Mouse (Mus musculus) kidney, adult 10 weeks (tissue): ENCODE results near the gene Vrk1. TPM values are rescaled to one million over a fixed set of nuclear protein-coding genes. Genes with fewer than 3 reads are reported as not detected.

ENCODE experiments used
- polyA plus RNA-seq: library from polyadenylated mRNA; stranded (reverse); fragments of 350-450 nt; fragmentation: Illumina TruSeq; extraction: RNeasy Lipid Tissue Mini Kit (QIAGEN cat#74804); gene quantifications from one replicate; pipeline ENCODE4 v1.2.3, GENCODE M21; 2014; ENCODE audit warnings: low read depth, low replicate concordance

The Vrk1 gene
- polyA plus RNA-seq: 12.4 TPM

DNA sequence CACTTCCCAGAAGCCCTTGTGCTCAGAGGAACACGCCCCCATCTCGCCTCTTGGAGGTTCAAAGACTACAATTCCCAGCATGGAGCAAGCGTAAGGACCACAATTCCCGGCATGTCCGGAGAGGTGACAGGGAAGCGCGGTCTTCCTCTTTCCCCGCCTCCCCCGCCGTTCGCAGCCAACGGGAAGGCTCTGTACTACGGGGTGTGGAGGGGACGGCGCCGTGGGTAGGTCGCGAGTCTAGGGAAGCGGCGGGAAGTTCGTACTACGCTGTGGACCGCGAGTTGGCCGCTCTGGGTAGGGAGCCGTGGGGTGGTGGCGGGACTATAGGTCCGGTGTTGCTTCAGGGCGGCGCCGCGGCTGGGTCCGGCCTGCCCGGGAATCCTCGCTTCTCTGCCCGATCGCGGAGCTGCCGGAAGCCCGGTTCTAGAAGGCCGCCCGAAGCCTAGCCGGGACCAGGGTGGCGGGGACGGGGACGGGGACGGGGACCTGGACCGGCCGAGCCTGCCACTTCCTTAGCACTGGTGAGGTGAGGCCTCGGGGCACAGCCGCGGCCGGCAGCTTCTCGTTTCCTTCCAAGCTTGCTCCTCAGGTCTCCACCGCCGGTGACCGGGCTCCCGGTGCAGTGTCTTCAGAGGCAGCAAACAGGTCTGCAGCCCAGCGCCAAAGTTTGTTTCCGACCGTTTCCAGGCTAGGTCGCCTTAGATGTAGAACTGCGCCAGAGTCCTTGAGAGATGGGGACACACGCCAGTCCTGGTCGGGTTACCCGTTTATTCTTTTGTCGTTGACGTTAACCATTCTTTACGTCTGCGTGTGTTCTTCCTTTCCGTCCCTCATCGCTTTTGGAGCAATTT is at the start of gene Vrk1:
TSS of gene Vrk1 (plus strand) at position 164 of the 851 bp plus-strand sequence.

Other genes starting within 250 kb of the Vrk1 start
- gene Papola, start 225.5 kb upstream of the Vrk1 start, polyA plus RNA-seq: 370 TPM